Mouse (Mus musculus): ENCODE measurements around the gene Wdr26.

The Wdr26 gene

GRCm38 (mm10) chr1:181245554-181246486 is 34.0 kb upstream of the Wdr26 start:
- in situ Hi-C loops (cut with MboI; ENCODE audit: low pct_unique_long_range_greater_than_20kb in 1 of 2, low sequenced_read_pairs in 2 of 2, unreplicated experiment in 1 of 2): no loop called here

GRCm38 (mm10) chr1:181245067-181245466 is 33.3 kb upstream of the Wdr26 start:
- in situ Hi-C loops (cut with MboI; ENCODE audit: low pct_unique_long_range_greater_than_20kb in 1 of 2, low sequenced_read_pairs in 2 of 2, unreplicated experiment in 1 of 2): no loop called here

- in situ Hi-C loops (cut with MboI; ENCODE audit: low pct_unique_long_range_greater_than_20kb in 1 of 2, low sequenced_read_pairs in 2 of 2, unreplicated experiment in 1 of 2): no loop called here
Measured at GRCm38 (mm10) chr1:181241185-181241584, 29.4 kb upstream of the Wdr26 start.

GRCm38 (mm10) chr1:181237332-181237731 is 25.5 kb upstream of the Wdr26 start:
- in situ Hi-C loops (cut with MboI; ENCODE audit: low pct_unique_long_range_greater_than_20kb in 1 of 2, low sequenced_read_pairs in 2 of 2, unreplicated experiment in 1 of 2): no loop called here

- in situ Hi-C loops (cut with MboI; ENCODE audit: low pct_unique_long_range_greater_than_20kb in 1 of 2, low sequenced_read_pairs in 2 of 2, unreplicated experiment in 1 of 2): no loop called here
Measured at GRCm38 (mm10) chr1:181234326-181235035, 22.7 kb upstream of the Wdr26 start.

- in situ Hi-C loops (cut with MboI; ENCODE audit: low pct_unique_long_range_greater_than_20kb in 1 of 2, low sequenced_read_pairs in 2 of 2, unreplicated experiment in 1 of 2): no loop called here
Measured at GRCm38 (mm10) chr1:181233734-181234133, 21.9 kb upstream of the Wdr26 start.

GRCm38 (mm10) chr1:181232307-181233027 is 20.7 kb upstream of the Wdr26 start:
- in situ Hi-C loops (cut with MboI; ENCODE audit: low pct_unique_long_range_greater_than_20kb in 1 of 2, low sequenced_read_pairs in 2 of 2, unreplicated experiment in 1 of 2): no loop called here

- in situ Hi-C loops (cut with MboI; ENCODE audit: low pct_unique_long_range_greater_than_20kb in 1 of 2, low sequenced_read_pairs in 2 of 2, unreplicated experiment in 1 of 2): no loop called here
Measured at GRCm38 (mm10) chr1:181231821-181232220, 20.0 kb upstream of the Wdr26 start.

- in situ Hi-C loops (cut with MboI; ENCODE audit: low pct_unique_long_range_greater_than_20kb in 1 of 2, low sequenced_read_pairs in 2 of 2, unreplicated experiment in 1 of 2): no loop called here
Measured at GRCm38 (mm10) chr1:181231262-181231661, 19.5 kb upstream of the Wdr26 start.

- in situ Hi-C loops (cut with MboI; ENCODE audit: low pct_unique_long_range_greater_than_20kb in 1 of 2, low sequenced_read_pairs in 2 of 2, unreplicated experiment in 1 of 2): no loop called here
Measured at GRCm38 (mm10) chr1:181230731-181231148, 18.9 kb upstream of the Wdr26 start.

- in situ Hi-C loops (cut with MboI; ENCODE audit: low pct_unique_long_range_greater_than_20kb in 1 of 2, low sequenced_read_pairs in 2 of 2, unreplicated experiment in 1 of 2): no loop called here
Measured at GRCm38 (mm10) chr1:181229046-181229445, 17.2 kb upstream of the Wdr26 start.

- in situ Hi-C loops (cut with MboI; ENCODE audit: low pct_unique_long_range_greater_than_20kb in 1 of 2, low sequenced_read_pairs in 2 of 2, unreplicated experiment in 1 of 2): no loop called here
Measured at GRCm38 (mm10) chr1:181228591-181228990, 16.8 kb upstream of the Wdr26 start.

GRCm38 (mm10) chr1:181227804-181228203 is 16.0 kb upstream of the Wdr26 start:
- in situ Hi-C loops (cut with MboI; ENCODE audit: low pct_unique_long_range_greater_than_20kb in 1 of 2, low sequenced_read_pairs in 2 of 2, unreplicated experiment in 1 of 2): no loop called here

- in situ Hi-C loops (cut with MboI; ENCODE audit: low pct_unique_long_range_greater_than_20kb in 1 of 2, low sequenced_read_pairs in 2 of 2, unreplicated experiment in 1 of 2): no loop called here
Measured at GRCm38 (mm10) chr1:181226850-181227249, 15.0 kb upstream of the Wdr26 start.

- in situ Hi-C loops (cut with MboI; ENCODE audit: low pct_unique_long_range_greater_than_20kb in 1 of 2, low sequenced_read_pairs in 2 of 2, unreplicated experiment in 1 of 2): no loop called here
Measured at GRCm38 (mm10) chr1:181225281-181225680, 13.5 kb upstream of the Wdr26 start.

- in situ Hi-C loops (cut with MboI; ENCODE audit: low pct_unique_long_range_greater_than_20kb in 1 of 2, low sequenced_read_pairs in 2 of 2, unreplicated experiment in 1 of 2): no loop called here
Measured at GRCm38 (mm10) chr1:181222041-181222440, 10.2 kb upstream of the Wdr26 start.

GRCm38 (mm10) chr1:181216315-181216714 is 4.5 kb upstream of the Wdr26 start:
- in situ Hi-C loops (cut with MboI; ENCODE audit: low pct_unique_long_range_greater_than_20kb in 1 of 2, low sequenced_read_pairs in 2 of 2, unreplicated experiment in 1 of 2): no loop called here

GRCm38 (mm10) chr1:181214296-181215035 is 2.7 kb upstream of the Wdr26 start:
- in situ Hi-C loops (cut with MboI; ENCODE audit: low pct_unique_long_range_greater_than_20kb in 1 of 2, low sequenced_read_pairs in 2 of 2, unreplicated experiment in 1 of 2): no loop called here
